Mouse (Mus musculus) cortical plate, adult 2 months (tissue): ENCODE data around the gene Tppp3.

Source experiments
- CTCF ChIP-seq: fragments of 200-500 bp; IDR thresholded peaks from 2 replicates; pipeline ENCODE4 v1.5.1; 2011; ENCODE audit warnings: mild to moderate bottlenecking, control low read depth, low read length; ENCODE audit not compliant: insufficient read depth; ENCODE audit errors: extremely low read depth
- POLR2A ChIP-seq: fragments of 200-500 bp; IDR thresholded peaks from 2 replicates; pipeline ENCODE4 v1.6.1; 2011; ENCODE audit warnings: mild to moderate bottlenecking, low read length, control low read depth; ENCODE audit not compliant: insufficient read depth; ENCODE audit errors: extremely low read depth

- TF ChIP-seq CTCF (peak; percentile 32), POLR2A (no peak)
Measured at GRCm38 (mm10) chr8:105483212-105484029, 12.1 kb upstream of the Tppp3 start.
